Mouse (Mus musculus): ENCODE measurements around the gene 1600002K03Rik.

GRCm38 (mm10) chr10:80152873-80153260 is 19.9 kb upstream of the 1600002K03Rik start:
- no peak for TF ChIP-seq CTCF (IDR thresholded peaks at IDR 0.05)
- no peak for TF ChIP-seq POLR2A (IDR thresholded peaks at IDR 0.05; ENCODE audit: insufficient read depth, low read depth, low read length)
- TF ChIP-seq EP300 (IDR thresholded peaks at IDR 0.05; ENCODE audit: insufficient read depth, low read depth, low read length): no peak
